Mouse (Mus musculus) bone marrow, adult 2 months (tissue): ENCODE results near the gene Mitf. TPM values are rescaled to one million over a fixed set of nuclear protein-coding genes. Genes with fewer than 3 reads are reported as not detected.

Experiments used
- H3K27ac ChIP-seq: fragments of 200-500 bp; 2 replicates; pipeline ENCODE4 v1.5.1; 2012; ENCODE audit warnings: low read depth, mild to moderate bottlenecking, control low read depth, inconsistent platforms, low read length; ENCODE audit not compliant: control insufficient read depth, poor library complexity, insufficient read depth
- H3K4me1 ChIP-seq: fragments of 200-500 bp; 2 replicates; pipeline ENCODE4 v1.6.1; 2011; ENCODE audit warnings: low read length; ENCODE audit not compliant: control insufficient read depth, insufficient read depth
- H3K4me3 ChIP-seq: fragments of 200-500 bp; replicated peaks from 2 replicates; pipeline ENCODE3; 2011; ENCODE audit warnings: mild to moderate bottlenecking, low read depth, low read length, control low read depth; ENCODE audit not compliant: control insufficient read depth
- CTCF ChIP-seq: fragments of 200-500 bp; IDR thresholded peaks from 2 replicates; pipeline ENCODE4 v1.5.1; 2011; ENCODE audit warnings: low read length, control low read depth; ENCODE audit not compliant: control insufficient read depth, insufficient read depth
- POLR2A ChIP-seq: fragments of 200-500 bp; IDR thresholded peaks from 2 replicates; pipeline ENCODE4 v1.6.1; 2011; ENCODE audit warnings: low read depth, mild to moderate bottlenecking, control low read depth, low read length, borderline replicate concordance; ENCODE audit not compliant: control insufficient read depth
- WGBS: fragments of 180-500 bp; shearing (Covaris S2); methylation state at CpG from one replicate; pipeline ENCODE4 v1.1.7; 2018; 5-methylcytosine and 5-hydroxymethylcytosine counted together
- polyA plus RNA-seq: library from polyadenylated mRNA; stranded (reverse); fragments of >200 nt; gene quantifications from 2 replicates; pipeline ENCODE4 v1.2.4, GENCODE M21; 2011; ENCODE audit warnings: low replicate concordance; ENCODE audit not compliant: missing spikeins, insufficient read depth, insufficient read length

Mitf gene
- polyA plus RNA-seq, 1 experiment: 1.2 TPM

DNA sequence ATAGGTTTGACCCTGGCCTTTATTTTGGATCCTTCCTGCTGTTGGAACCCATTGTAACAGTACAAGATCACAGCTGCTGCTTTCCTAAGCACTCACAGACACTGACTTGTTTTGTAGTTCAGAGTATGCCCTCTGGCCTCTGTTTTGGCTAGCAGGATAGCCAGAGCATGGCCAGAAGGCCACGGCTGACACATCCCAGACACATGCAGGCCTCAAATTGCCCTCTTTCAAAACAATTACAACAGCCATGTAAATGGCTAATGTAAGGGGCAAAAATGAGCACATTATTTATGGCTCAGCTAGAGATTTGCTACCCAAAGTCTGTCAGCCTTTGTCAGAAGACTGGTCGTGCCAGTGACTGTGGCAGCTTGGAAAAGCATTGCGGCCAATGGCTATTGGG lies 78.8 kb downstream of the Mitf start:
- 87% methylated on average over 3 of the region's 3 CpGs for WGBS
- no peak overlapping the region for H3K4me3 ChIP-seq
- no peaks in the 10 kb centered on the region for H3K4me1 ChIP-seq
- no peak for TF ChIP-seq CTCF
- no peak for TF ChIP-seq POLR2A
- no peak overlapping the region for H3K27ac ChIP-seq

DNA sequence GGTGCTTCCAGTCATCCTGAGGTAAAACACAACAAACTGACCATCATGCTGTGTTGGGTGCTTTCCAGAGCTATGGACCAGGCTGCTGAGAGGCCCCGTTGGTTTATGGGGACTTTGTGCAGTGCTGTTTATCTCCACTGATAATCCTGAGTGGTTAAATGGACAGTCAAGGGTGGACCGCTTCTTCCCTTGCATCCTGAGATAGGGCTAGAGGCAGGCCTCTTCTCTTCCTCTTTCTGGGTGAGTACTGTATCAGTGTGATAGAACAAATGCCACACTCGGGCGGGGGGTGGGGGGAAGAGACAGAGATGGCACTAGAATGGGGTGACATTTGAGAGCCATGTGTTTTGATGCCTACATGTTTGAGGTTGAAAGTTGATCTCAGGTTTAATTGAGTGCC lies 81.0 kb downstream of the Mitf start:
- H3K4me3 ChIP-seq: no peak overlapping the region
- 33% methylated on average over 4 of the region's 4 CpGs for WGBS

DNA sequence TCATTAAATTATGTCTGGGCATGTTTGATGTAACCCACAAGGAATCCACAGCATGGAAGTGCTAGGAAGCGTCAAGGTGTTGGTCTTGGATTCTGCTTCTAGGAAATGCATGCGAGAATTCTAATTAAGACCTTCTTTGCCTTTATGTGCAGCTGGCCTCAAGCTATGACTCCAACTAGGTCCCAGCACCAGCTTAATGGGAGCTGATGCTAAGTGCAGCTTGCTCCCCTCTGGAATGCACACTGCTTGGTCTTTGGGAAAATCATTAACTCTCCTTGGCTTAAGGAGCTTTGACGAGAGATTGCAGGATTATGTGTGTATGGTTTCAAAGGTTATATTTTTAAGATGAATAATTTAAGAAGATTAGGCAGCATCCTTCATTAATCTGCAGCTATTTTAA lies 81.7 kb downstream of the Mitf start:
- WGBS: 73% methylated on average over 3 of the region's 3 CpGs
- no peak overlapping the region for H3K27ac ChIP-seq
- no peaks in the 10 kb centered on the region for H3K4me1 ChIP-seq
- TF ChIP-seq POLR2A: no peak
- no peak for TF ChIP-seq CTCF
- no peak overlapping the region for H3K4me3 ChIP-seq

More for the DNA sequence above, 81.0 kb downstream of the Mitf start:
- H3K4me1 ChIP-seq: no peaks in the 10 kb centered on the region
- H3K27ac ChIP-seq: no peak overlapping the region
- TF ChIP-seq CTCF: no peak
- no peak for TF ChIP-seq POLR2A

DNA sequence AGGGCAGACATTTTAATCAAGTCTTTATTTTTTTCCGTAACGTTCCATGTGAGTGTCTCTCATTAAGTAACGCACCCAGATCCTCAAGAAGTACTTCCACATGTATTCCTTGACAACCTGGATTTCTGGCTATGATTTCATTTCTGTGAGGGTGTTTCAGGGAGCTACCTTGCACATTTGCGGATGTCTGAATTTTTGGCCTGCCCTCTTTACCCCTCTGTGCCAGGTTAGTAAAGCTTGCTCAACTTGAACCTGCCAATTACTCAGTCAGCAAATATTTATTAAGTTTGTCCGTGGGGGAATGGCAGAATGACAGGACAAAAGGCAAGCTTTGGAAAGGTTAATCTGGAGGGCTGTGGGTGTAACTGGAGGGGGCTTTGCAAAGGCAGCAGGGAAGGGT lies 86.7 kb downstream of the Mitf start:
- 87% methylated on average over 5 of the region's 5 CpGs for WGBS

DNA sequence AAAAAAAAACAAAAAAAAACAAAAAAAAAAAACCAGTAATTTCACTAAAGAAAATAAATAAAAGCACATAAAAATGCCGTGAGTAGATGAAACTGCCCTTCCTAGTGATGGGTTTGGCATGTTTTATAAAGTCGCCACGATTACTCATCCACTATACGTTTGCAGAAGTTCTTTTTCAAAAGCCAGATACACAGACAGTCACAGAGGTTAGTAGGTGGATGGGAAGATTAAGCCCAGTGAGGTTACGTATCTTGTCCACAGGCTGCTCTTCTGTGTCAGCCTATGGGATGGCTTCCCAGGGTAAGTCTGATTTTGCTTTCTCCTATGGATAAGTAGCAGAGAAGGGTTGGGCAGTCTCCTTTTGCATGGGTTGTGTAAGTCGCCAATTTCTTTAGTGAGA lies 90.3 kb downstream of the Mitf start:
- no peak for TF ChIP-seq POLR2A
- TF ChIP-seq CTCF: no peak
- Histone ChIP-seq H3K27ac (no peak overlapping the region), H3K4me3 (no peak overlapping the region), H3K4me1 (no peaks in the 10 kb centered on the region)
- 60% methylated on average over 6 of the region's 6 CpGs for WGBS

More for the DNA sequence above, 86.7 kb downstream of the Mitf start:
- Histone ChIP-seq H3K27ac (no peak overlapping the region), H3K4me3 (no peak overlapping the region), H3K4me1 (no peaks in the 10 kb centered on the region)
- TF ChIP-seq POLR2A (no peak), CTCF (no peak)

DNA sequence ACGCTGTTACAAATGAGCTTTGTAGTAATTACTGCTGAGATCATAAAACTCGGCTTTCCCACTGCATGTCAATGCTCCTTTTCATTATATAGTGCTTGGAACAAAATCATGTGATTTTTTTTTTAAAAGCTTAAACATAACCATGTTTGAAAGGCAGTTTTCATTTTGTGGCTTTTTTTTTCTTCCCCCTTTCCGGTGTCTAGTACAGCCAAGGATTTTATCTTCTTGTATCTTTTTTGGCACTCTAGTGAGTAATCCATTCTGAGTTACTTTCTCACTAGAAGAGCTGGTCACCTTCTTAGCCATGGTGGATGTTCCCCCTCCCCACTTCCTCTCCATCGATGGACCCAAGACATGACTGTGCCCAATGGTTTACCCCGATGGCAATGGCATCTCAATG lies 91.2 kb downstream of the Mitf start:
- no peaks in the 10 kb centered on the region for H3K4me1 ChIP-seq
- no peak for TF ChIP-seq CTCF
- no peak for TF ChIP-seq POLR2A
- H3K27ac ChIP-seq: no peak overlapping the region
- WGBS: 74% methylated on average over 5 of the region's 5 CpGs
- H3K4me3 ChIP-seq: no peak overlapping the region

DNA sequence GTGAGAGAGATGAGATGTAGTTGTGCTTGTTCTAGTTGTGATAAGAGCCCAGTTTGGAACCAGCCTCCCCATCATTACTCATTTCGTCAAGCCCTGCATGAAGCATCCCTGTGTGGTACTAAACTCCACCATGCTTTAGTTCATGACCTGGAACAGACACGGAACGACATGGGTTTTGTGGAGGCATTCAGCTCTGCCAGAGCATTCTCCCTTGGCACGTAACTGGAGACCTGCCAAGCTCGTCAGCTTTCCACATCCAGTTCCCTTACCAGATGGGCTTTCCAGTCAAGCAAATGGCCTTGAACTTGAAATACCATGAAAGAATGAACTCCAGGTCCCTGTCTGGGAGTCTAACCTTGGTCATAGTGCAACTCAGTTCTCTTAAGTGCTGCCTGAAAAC lies 94.7 kb downstream of the Mitf start:
- TF ChIP-seq CTCF: no peak
- no peak for TF ChIP-seq POLR2A
- 83% methylated on average over 5 of the region's 5 CpGs for WGBS
- Histone ChIP-seq H3K4me3 (no peak overlapping the region), H3K27ac (no peak overlapping the region), H3K4me1 (no peaks in the 10 kb centered on the region)

DNA sequence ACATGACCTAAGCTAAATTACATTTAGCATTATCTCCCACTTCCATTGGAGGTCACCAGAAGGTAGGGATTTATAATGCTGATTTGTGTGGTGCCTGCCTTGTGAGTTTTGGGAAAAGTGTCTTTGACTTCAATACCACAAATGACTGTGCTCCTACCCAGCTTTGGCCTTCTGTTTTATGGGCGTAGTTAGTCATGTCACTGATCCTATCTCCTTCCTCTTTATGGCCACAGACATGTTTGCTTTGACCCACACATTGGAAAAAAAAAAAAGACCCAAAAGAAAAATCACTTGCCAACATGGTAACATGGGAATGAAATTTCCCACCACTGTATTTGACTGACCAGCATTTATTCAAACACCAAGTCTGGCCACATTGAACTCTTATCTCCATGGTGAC lies 95.4 kb downstream of the Mitf start:
- H3K4me3 ChIP-seq: no peak overlapping the region
- no peaks in the 10 kb centered on the region for H3K4me1 ChIP-seq
- no peak overlapping the region for H3K27ac ChIP-seq
- 30% methylated on average over 1 of the region's 1 CpGs for WGBS
- TF ChIP-seq POLR2A: no peak
- no peak for TF ChIP-seq CTCF

DNA sequence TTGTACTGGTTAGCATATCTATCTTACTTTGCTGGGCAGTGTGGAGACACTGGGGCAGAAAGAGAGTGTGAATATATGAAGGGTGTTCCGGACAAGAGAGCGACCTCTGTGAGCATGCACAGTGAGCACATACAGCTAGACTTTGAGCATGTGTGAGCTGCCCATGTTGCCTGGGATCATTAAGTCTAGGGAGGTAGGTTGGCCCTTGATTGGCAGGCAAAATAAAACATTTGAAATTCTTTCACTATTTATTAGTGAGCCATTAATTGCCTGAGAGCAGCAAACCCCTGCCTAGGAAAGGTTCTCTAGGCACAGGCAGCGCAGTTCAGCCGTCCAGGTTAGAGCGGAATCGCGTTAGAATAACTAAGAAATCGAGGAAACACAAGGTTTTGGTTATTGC lies 107.9 kb downstream of the Mitf start:
- TF ChIP-seq POLR2A (no peak), CTCF (no peak)
- Histone ChIP-seq H3K27ac (no peak overlapping the region), H3K4me3 (no peak overlapping the region), H3K4me1 (no peaks in the 10 kb centered on the region)
- 87% methylated on average over 8 of the region's 8 CpGs for WGBS
